Mouse (Mus musculus): ENCODE measurements around the gene Pex13. TPM values are rescaled to one million over a fixed set of nuclear protein-coding genes. Genes with fewer than 3 reads are reported as not detected.
"Not testable (repeated sequence)": the region's sequence is repeated elsewhere in the genome, so short reads cannot be mapped to it uniquely, and the experiment has no call there.

Gene Pex13
- total RNA-seq, 2 experiments from 2014 or later, result 15.3 to 19.2 TPM

GRCm38 (mm10) chr11:23647431-23647830 lies 18.3 kb downstream of the Pex13 start:
- DNase-seq, result no peak

DNA sequence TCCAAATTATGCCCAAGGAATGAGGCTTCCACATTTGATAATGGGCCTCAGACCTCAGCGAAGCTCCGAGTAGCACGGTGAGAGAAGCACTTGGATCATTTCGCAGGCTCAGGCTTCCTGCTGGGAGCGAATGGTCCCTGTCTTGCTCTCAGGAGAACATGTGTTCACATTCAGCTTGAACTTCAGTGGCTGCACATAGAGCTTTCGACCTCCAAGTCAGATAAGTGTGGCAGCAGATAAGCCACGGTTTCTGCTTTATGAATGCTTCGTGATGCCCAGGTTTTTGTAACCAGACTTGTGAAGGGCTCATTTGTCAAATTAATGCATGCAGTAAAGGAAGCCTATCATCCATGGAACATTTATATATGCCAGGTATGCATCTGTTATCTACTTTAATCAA lies 31.2 kb downstream of the Pex13 start:
- DNase-seq, result no peak

GRCm38 (mm10) chr11:23633879-23634215 lies 31.9 kb downstream of the Pex13 start:
- no peak for DNase-seq

GRCm38 (mm10) chr11:23632945-23633878 lies 32.5 kb downstream of the Pex13 start, which contains the start of gene 0610010F05Rik:
TSS of gene 0610010F05Rik (minus strand) at chr11:23633639.
- DNase-seq, result peak; percentile 93

DNA sequence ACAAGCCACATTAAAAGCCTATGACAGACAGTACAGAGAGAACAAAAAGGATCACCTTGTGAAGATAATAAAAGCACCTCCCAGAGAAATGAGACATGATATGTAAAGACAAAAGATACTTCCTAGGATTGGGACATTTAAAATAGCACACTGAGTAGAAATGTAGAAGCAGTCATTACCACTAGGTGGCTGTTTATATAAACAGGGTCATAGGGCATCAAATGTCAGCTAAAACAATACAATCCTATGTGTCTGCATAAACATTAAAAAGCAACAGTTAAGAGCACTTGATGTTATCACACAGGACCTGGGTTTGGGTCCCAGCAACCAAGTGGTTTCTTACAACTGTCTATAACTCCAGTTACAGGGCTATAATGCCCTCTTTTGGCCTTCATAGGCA lies 35.1 kb downstream of the Pex13 start:
- DNase-seq, result no peak

- no peak for DNase-seq
Measured at GRCm38 (mm10) chr11:23618995-23619394, 46.8 kb downstream of the Pex13 start.

- DNase-seq, result no peak
Measured at GRCm38 (mm10) chr11:23614546-23614945, 51.2 kb downstream of the Pex13 start.

DNA sequence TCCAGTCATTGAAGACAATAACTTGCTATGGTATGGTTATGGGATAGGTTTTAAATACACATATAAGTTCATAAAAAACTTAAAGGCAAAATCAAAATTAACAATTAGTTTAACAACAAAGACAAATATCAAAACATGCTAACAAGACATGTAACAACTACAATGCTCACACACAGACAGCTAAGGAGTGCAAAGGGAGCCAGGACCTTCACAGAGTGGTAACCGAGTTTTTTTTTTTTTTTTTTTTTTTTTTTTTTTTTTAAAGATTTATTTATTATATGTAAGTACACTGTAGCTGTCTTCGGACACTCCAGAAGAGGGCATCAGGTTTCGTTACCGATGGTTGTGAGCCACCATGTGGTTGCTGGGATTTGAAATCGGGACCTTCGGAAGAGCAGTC lies 58.5 kb downstream of the Pex13 start:
- not testable (repeated sequence) for DNase-seq

Other genes starting within 250 kb of the Pex13 start
- 10 to 100 TPM; 31.7 to 41.4 TPM for gene Ahsa2, start 167.9 kb downstream of the Pex13 start, total RNA-seq (2021)
- gene 1700093K21Rik, start 144.8 kb downstream of the Pex13 start, total RNA-seq (2021), result not detected
- gene 0610010F05Rik, start 32.3 kb downstream of the Pex13 start, total RNA-seq (2021), result 10 to 100 TPM; 11.7 to 13.2 TPM
- gene Pus10, start 285 bp downstream of the Pex13 start, total RNA-seq (2021), result 10 to 100 TPM; 11.0 to 13.9 TPM
- 1 to 10 TPM; 2.2 to 2.5 TPM for gene Rel, start 105.0 kb upstream of the Pex13 start, total RNA-seq (2021)
- 1 to 10 TPM; 3.5 to 4.6 TPM for gene Papolg, start 229.3 kb upstream of the Pex13 start, total RNA-seq (2021)